Mouse (Mus musculus): ENCODE data around the gene Rps6kb2.

Gene Rps6kb2

GRCm38 (mm10) chr19:4162646-4163542, at the start of gene Rps6kb2:
Gene Rps6kb2, minus strand, starts transcription at chr19:4163354.
- Histone ChIP-seq H3K36me3 (ENCODE audit: control insufficient read depth, insufficient read depth, low read length, poor library complexity, severe bottlenecking) (no peaks in the 10 kb centered on the region; the same call in 1 of the 2 replicates), H3K27me3 (ENCODE audit: control insufficient read depth, insufficient read depth, low read length, poor library complexity, severe bottlenecking) (no peaks in the 10 kb centered on the region)
- peak; percentile 96 for DNase-seq (ENCODE audit: low read depth, low spot score)

GRCm38 (mm10) chr19:4211891-4212588, 48.9 kb upstream of the Rps6kb2 start:
- no peak for DNase-seq (ENCODE audit: low read depth, low spot score)

GRCm38 (mm10) chr19:4208563-4208962, 45.4 kb upstream of the Rps6kb2 start:
- H3K36me3 ChIP-seq (ENCODE audit: control insufficient read depth, insufficient read depth, low read length, poor library complexity, severe bottlenecking), result no peaks in the 10 kb centered on the region
- DNase-seq (ENCODE audit: low read depth, low spot score), result no peak
- no peaks in the 10 kb centered on the region for H3K27me3 ChIP-seq (ENCODE audit: control insufficient read depth, insufficient read depth, low read length, poor library complexity, severe bottlenecking)

More at GRCm38 (mm10) chr19:4211891-4212588, 48.9 kb upstream of the Rps6kb2 start:
- H3K27me3 ChIP-seq (ENCODE audit: control insufficient read depth, insufficient read depth, low read length, poor library complexity, severe bottlenecking), result no peaks in the 10 kb centered on the region
- no peaks in the 10 kb centered on the region; the same call in 1 of the 2 replicates for H3K36me3 ChIP-seq (ENCODE audit: control insufficient read depth, insufficient read depth, low read length, poor library complexity, severe bottlenecking)

- Histone ChIP-seq H3K36me3 (ENCODE audit: control insufficient read depth, insufficient read depth, low read length, poor library complexity, severe bottlenecking) (no peaks in the 10 kb centered on the region), H3K27me3 (ENCODE audit: control insufficient read depth, insufficient read depth, low read length, poor library complexity, severe bottlenecking) (no peaks in the 10 kb centered on the region)
- peak; percentile 81 for DNase-seq (ENCODE audit: low read depth, low spot score)
These were observed 43.8 kb upstream of the Rps6kb2 start for GRCm38 (mm10) chr19:4206971-4207370.

GRCm38 (mm10) chr19:4204889-4205288, 41.7 kb upstream of the Rps6kb2 start:
- Histone ChIP-seq H3K36me3 (ENCODE audit: control insufficient read depth, insufficient read depth, low read length, poor library complexity, severe bottlenecking) (no peaks in the 10 kb centered on the region; the same call in 1 of the 2 replicates), H3K27me3 (ENCODE audit: control insufficient read depth, insufficient read depth, low read length, poor library complexity, severe bottlenecking) (no peaks in the 10 kb centered on the region)
- peak; percentile 37 for DNase-seq (ENCODE audit: low read depth, low spot score)

- DNase-seq (ENCODE audit: low read depth, low spot score), result peak; percentile 62
These were observed 40.6 kb upstream of the Rps6kb2 start for GRCm38 (mm10) chr19:4203604-4204326.

GRCm38 (mm10) chr19:4203148-4203547, 40.0 kb upstream of the Rps6kb2 start:
- DNase-seq (ENCODE audit: low read depth, low spot score), result peak; percentile 74
- H3K27me3 ChIP-seq (ENCODE audit: control insufficient read depth, insufficient read depth, low read length, poor library complexity, severe bottlenecking), result no peaks in the 10 kb centered on the region
- peaks cover 2% of the 10 kb centered on the region for H3K36me3 ChIP-seq (ENCODE audit: control insufficient read depth, insufficient read depth, low read length, poor library complexity, severe bottlenecking)

More at GRCm38 (mm10) chr19:4203604-4204326, 40.6 kb upstream of the Rps6kb2 start:
- Histone ChIP-seq H3K36me3 (ENCODE audit: control insufficient read depth, insufficient read depth, low read length, poor library complexity, severe bottlenecking) (no peaks in the 10 kb centered on the region; the same call in none of the 2 replicates), H3K27me3 (ENCODE audit: control insufficient read depth, insufficient read depth, low read length, poor library complexity, severe bottlenecking) (no peaks in the 10 kb centered on the region)

GRCm38 (mm10) chr19:4202149-4202548, 39.0 kb upstream of the Rps6kb2 start:
- no peak for DNase-seq (ENCODE audit: low read depth, low spot score)
- no peaks in the 10 kb centered on the region for H3K27me3 ChIP-seq (ENCODE audit: control insufficient read depth, insufficient read depth, low read length, poor library complexity, severe bottlenecking)
- H3K36me3 ChIP-seq (ENCODE audit: control insufficient read depth, insufficient read depth, low read length, poor library complexity, severe bottlenecking), result peaks cover 3% of the 10 kb centered on the region

- DNase-seq (ENCODE audit: low read depth, low spot score), result peak; percentile 96
- no peaks in the 10 kb centered on the region for H3K27me3 ChIP-seq (ENCODE audit: control insufficient read depth, insufficient read depth, low read length, poor library complexity, severe bottlenecking)
- H3K36me3 ChIP-seq (ENCODE audit: control insufficient read depth, insufficient read depth, low read length, poor library complexity, severe bottlenecking), result peaks cover 7% of the 10 kb centered on the region
These were observed 38.2 kb upstream of the Rps6kb2 start, which contains the start of gene Rad9a for GRCm38 (mm10) chr19:4201291-4201909. Gene Rad9a, minus strand, starts transcription at chr19:4201662.

GRCm38 (mm10) chr19:4197180-4197579, 34.0 kb upstream of the Rps6kb2 start:
- H3K36me3 ChIP-seq (ENCODE audit: control insufficient read depth, insufficient read depth, low read length, poor library complexity, severe bottlenecking), result peaks cover 26% of the 10 kb centered on the region
- no peaks in the 10 kb centered on the region for H3K27me3 ChIP-seq (ENCODE audit: control insufficient read depth, insufficient read depth, low read length, poor library complexity, severe bottlenecking)

GRCm38 (mm10) chr19:4196548-4196947, 33.4 kb upstream of the Rps6kb2 start:
- H3K27me3 ChIP-seq (ENCODE audit: control insufficient read depth, insufficient read depth, low read length, poor library complexity, severe bottlenecking), result no peaks in the 10 kb centered on the region
- no peak for DNase-seq (ENCODE audit: low read depth, low spot score)
- peaks cover 26% of the 10 kb centered on the region for H3K36me3 ChIP-seq (ENCODE audit: control insufficient read depth, insufficient read depth, low read length, poor library complexity, severe bottlenecking)

More at GRCm38 (mm10) chr19:4197180-4197579, 34.0 kb upstream of the Rps6kb2 start:
- no peak for DNase-seq (ENCODE audit: low read depth, low spot score)

- Histone ChIP-seq H3K36me3 (ENCODE audit: control insufficient read depth, insufficient read depth, low read length, poor library complexity, severe bottlenecking) (peaks cover 26% of the 10 kb centered on the region), H3K27me3 (ENCODE audit: control insufficient read depth, insufficient read depth, low read length, poor library complexity, severe bottlenecking) (no peaks in the 10 kb centered on the region)
- no peak for DNase-seq (ENCODE audit: low read depth, low spot score)
These were observed 32.9 kb upstream of the Rps6kb2 start for GRCm38 (mm10) chr19:4196048-4196447.

- H3K27me3 ChIP-seq (ENCODE audit: control insufficient read depth, insufficient read depth, low read length, poor library complexity, severe bottlenecking), result no peaks in the 10 kb centered on the region
- peaks cover 26% of the 10 kb centered on the region for H3K36me3 ChIP-seq (ENCODE audit: control insufficient read depth, insufficient read depth, low read length, poor library complexity, severe bottlenecking)
- no peak for DNase-seq (ENCODE audit: low read depth, low spot score)
These were observed 31.9 kb upstream of the Rps6kb2 start for GRCm38 (mm10) chr19:4194776-4195650.
